In the genomic region with DNA sequence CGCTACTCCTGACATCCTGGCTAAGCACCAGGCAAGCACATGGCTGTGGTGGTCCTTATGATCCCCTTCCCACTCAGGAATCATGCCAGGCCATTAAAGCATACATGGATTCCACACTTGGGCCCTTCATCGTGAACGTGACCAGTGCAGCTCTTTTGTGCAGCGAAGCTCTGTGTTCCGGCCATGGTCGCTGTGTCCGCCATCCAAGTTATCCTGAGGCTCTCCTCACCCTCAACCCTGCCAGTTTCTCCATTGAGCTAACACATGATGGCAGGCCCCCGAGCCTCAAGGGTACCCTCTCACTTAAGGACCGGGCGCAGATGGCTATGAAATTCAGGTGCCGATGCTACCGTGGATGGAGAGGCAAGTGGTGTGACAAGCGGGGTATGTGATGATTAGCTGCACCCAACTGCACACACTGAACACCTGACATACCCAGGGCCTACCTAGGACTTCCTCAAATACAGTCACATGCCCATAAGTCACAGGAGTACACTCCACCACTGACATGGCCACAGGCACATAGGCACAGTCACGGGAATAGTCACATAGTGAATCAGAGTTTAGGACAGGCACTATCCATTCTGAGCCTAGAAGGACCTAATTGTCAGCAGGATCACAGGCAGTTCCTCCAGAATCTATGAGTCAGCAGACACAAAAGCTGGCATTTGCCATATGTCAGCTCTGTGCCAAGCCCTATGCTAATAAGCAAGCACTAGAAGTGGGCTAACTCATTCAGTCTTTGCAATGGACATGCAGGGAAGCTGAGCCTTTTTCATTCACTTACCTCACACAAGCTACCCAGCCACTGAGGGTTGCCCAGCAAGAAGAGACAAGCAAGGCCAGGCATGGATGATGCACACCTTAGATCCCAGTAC, we compare ENCODE assay signal across 9 mouse cellular contexts. TPM values are rescaled to one million over a fixed set of nuclear protein-coding genes. Genes with fewer than 3 reads are reported as not detected.
A peak's percentile ranks its signal among the peaks of the same experiment; 100 is the strongest.
DNase-seq lines count a peak whose midpoint lies in the region; ATAC-seq and TF ChIP-seq lines count a peak whose summit lies in the region.
"Had no signal": no experiment of that assay in that cellular context is flagged by ENCODE, and none has a peak within 500 bp of the region (broad histone marks: within the 10 kb centered on the region; RNA-seq: fewer than 3 reads in every experiment).

No protein-coding gene starts in this region.

- no peaks in the 10 kb centered on the region for H3K9me3 ChIP-seq in heart, embryonic 13.5 days
- no peaks in the 10 kb centered on the region for H3K9me3 ChIP-seq in hindbrain, postnatal 0 days (ENCODE audit: low read length)

- peaks cover 23% of the 10 kb centered on the region for H3K36me3 ChIP-seq in heart, embryonic 13.5 days
- peaks cover 11% of the 10 kb centered on the region; the same call in 1 of the 2 replicates for H3K36me3 ChIP-seq in hindbrain, postnatal 0 days (ENCODE audit: insufficient read depth, low read length)

- POLR2A ChIA-PET in Patski (lab: Charles Lee), result interaction anchor here (0.5 to 3.2 kb wide), 4 partner anchors 8 to 295 kb away, joined by 3 to 9 read pairs (median 4); partner anchors contain the start of genes Ifrd2 and Tusc2

- H3K4me3 ChIP-seq in heart, embryonic 13.5 days, result no peak overlapping the region
- H3K4me3 ChIP-seq in hindbrain, postnatal 0 days (ENCODE audit: low read length), result no peak overlapping the region

- no peak for DNase-seq in heart, postnatal 14 days
- DNase-seq in 3134 (ENCODE audit: extremely low read depth, insufficient read length, low spot score), result peak; percentile 62
- no peak for DNase-seq in Patski (ENCODE audit: low read depth, low spot score)
- DNase-seq in hindbrain, postnatal 0 days (ENCODE audit: low spot score), result peak; percentile 15
- no peak for DNase-seq in spleen, adult 12 weeks (ENCODE audit: low spot score)
- DNase-seq in layer of hippocampus, adult 8-10 months (ENCODE audit: low spot score in 2 of 2), result no peak
- DNase-seq in thymus, postnatal 0 days (ENCODE audit: low spot score), result no peak
- DNase-seq: kidney, postnatal 14 days had no signal

- 92% methylated on average over 14 of the region's 14 CpGs for WGBS in heart, embryonic 13.5 days
- 85% methylated on average over 14 of the region's 14 CpGs for WGBS in hindbrain, postnatal 0 days

- intact Hi-C loops in heart, postnatal 14 days (cut with DNase I), result no loop called here

- peak overlapping the region; percentile 93; the same call in 1 of the 2 replicates for H3K4me2 ChIP-seq in heart, embryonic 13.5 days
- H3K4me2 ChIP-seq in hindbrain, postnatal 0 days (ENCODE audit: low read depth, low read length), result no peak overlapping the region

- no peaks in the 10 kb centered on the region for H3K27me3 ChIP-seq in heart, embryonic 13.5 days (replicated peaks)
- no peaks in the 10 kb centered on the region for H3K27me3 ChIP-seq in Patski
- H3K27me3 ChIP-seq in hindbrain, postnatal 0 days (ENCODE audit: insufficient read depth, low read length), result no peaks in the 10 kb centered on the region

- TF ChIP-seq CTCF in Patski (IDR thresholded peaks at IDR 0.05), result no peak
- no peak for TF ChIP-seq CTCF in hindbrain, postnatal 0 days (IDR thresholded peaks at IDR 0.05; ENCODE audit: low read depth)

- peaks cover 58% of the 10 kb centered on the region for H3K4me1 ChIP-seq in heart, embryonic 13.5 days
- H3K4me1 ChIP-seq in hindbrain, postnatal 0 days (ENCODE audit: insufficient read depth, low read length), result peaks cover 9% of the 10 kb centered on the region; the same call in 1 of the 2 replicates

- no peak for ATAC-seq in heart, embryonic 13.5 days (ENCODE audit: extremely low read depth, insufficient number of reproducible peaks, low FRiP score, low TSS enrichment)
- peak; percentile 40 for ATAC-seq in Patski
- no peak for ATAC-seq in hindbrain, postnatal 0 days

- in situ Hi-C loops in Patski (cut with MboI; ENCODE audit: low pct_unique_long_range_greater_than_20kb), result no loop called here

- H3K27ac ChIP-seq in heart, embryonic 13.5 days (replicated peaks), result 0 out of 2 replicates have a peak overlapping the region, but pooled peaks have one; percentile 94
- peak overlapping the region; percentile 88 for H3K27ac ChIP-seq in hindbrain, postnatal 0 days

- 0 out of 2 replicates have a peak overlapping the region, but pooled peaks have one; percentile 14 for H3K9ac ChIP-seq in heart, embryonic 13.5 days
- no peak overlapping the region for H3K9ac ChIP-seq in hindbrain, postnatal 0 days (replicated peaks; ENCODE audit: low read length)

- CTCF ChIA-PET in Patski (lab: Charles Lee), result interaction anchor here (1.2 to 2.9 kb wide), 5 partner anchors 9 to 65 kb away, joined by 3 to 19 read pairs (median 9); partner anchors contain the start of gene Hyal2

RNA-seq across cellular contexts. Expression of gene Naa80, which starts 0.6 kb away (rescaled TPM):
- 13.9 and 14.6 TPM in 2 replicates for polyA plus RNA-seq in heart, embryonic 13.5 days (2015; fragmentation: Nextera tagmentation; extraction: Ambion mirVana)
- 10 to 100 TPM; 15.5 to 16.6 TPM for total RNA-seq in heart, postnatal 14 days (2021)
- 11.3 TPM for polyA plus RNA-seq in Patski (2021)
- total RNA-seq in hindbrain, postnatal 0 days (2014; rRNA removed), result 29.9 and 32.8 TPM in 2 replicates
- 17.8 and 19.4 TPM in 2 replicates for polyA plus RNA-seq in hindbrain, postnatal 0 days (2015; fragmentation: Nextera tagmentation; extraction: Ambion mirVana)
- total RNA-seq in layer of hippocampus, adult 8-10 months (2022), result 10 to 100 TPM; 11.8 to 18.4 (median 15.4) TPM
- 18.4 and 23.1 TPM in 2 replicates for polyA plus RNA-seq in thymus, postnatal 0 days (2015; fragmentation: Nextera tagmentation; extraction: Ambion mirVana)

RNA-seq across cellular contexts. Expression of gene Hyal3, which starts 1.4 kb away (rescaled TPM):
- 0.48 and 0.68 TPM in 2 replicates for polyA plus RNA-seq in heart, embryonic 13.5 days (2015; fragmentation: Nextera tagmentation; extraction: Ambion mirVana)
- under 1 TPM; 0.31 to 0.49 TPM for total RNA-seq in heart, postnatal 14 days (2021)
- polyA plus RNA-seq in Patski (2021), result 1.1 TPM
- total RNA-seq in hindbrain, postnatal 0 days (2014; rRNA removed), result 3.3 and 4.9 TPM in 2 replicates
- 1.7 and 1.9 TPM in 2 replicates for polyA plus RNA-seq in hindbrain, postnatal 0 days (2015; fragmentation: Nextera tagmentation; extraction: Ambion mirVana)
- total RNA-seq in layer of hippocampus, adult 8-10 months (2022), result 1 to 10 TPM; 1.7 to 2.4 (median 1.9) TPM
- polyA plus RNA-seq in thymus, postnatal 0 days (2015; fragmentation: Nextera tagmentation; extraction: Ambion mirVana), result 0.90 and 1.2 TPM in 2 replicates

RNA-seq across cellular contexts. Expression of gene Hyal1, which starts 2.5 kb away (rescaled TPM):
- polyA plus RNA-seq in heart, embryonic 13.5 days (2015; fragmentation: Nextera tagmentation; extraction: Ambion mirVana), result 6.3 and 7.5 TPM in 2 replicates
- 1 to 10 TPM; 3.9 to 5.2 TPM for total RNA-seq in heart, postnatal 14 days (2021)
- 1.2 TPM for polyA plus RNA-seq in Patski (2021)
- 3.4 and 7.7 TPM in 2 replicates for total RNA-seq in hindbrain, postnatal 0 days (2014; rRNA removed)
- polyA plus RNA-seq in hindbrain, postnatal 0 days (2015; fragmentation: Nextera tagmentation; extraction: Ambion mirVana), result 3.3 and 4.9 TPM in 2 replicates
- 1 to 10 TPM; 7.6 to 9.7 (median 8.4) TPM for total RNA-seq in layer of hippocampus, adult 8-10 months (2022)
- 6.1 and 9.0 TPM in 2 replicates for polyA plus RNA-seq in thymus, postnatal 0 days (2015; fragmentation: Nextera tagmentation; extraction: Ambion mirVana)

RNA-seq across cellular contexts. Expression of gene Ifrd2, which starts 8.2 kb away (rescaled TPM):
- polyA plus RNA-seq in heart, embryonic 13.5 days (2015; fragmentation: Nextera tagmentation; extraction: Ambion mirVana), result 35.7 and 41.3 TPM in 2 replicates
- 10 to 100 TPM; 36.7 to 47.1 TPM for total RNA-seq in heart, postnatal 14 days (2021)
- 19.1 TPM for polyA plus RNA-seq in Patski (2021)
- total RNA-seq in hindbrain, postnatal 0 days (2014; rRNA removed), result 7.6 and 10.9 TPM in 2 replicates
- polyA plus RNA-seq in hindbrain, postnatal 0 days (2015; fragmentation: Nextera tagmentation; extraction: Ambion mirVana), result 9.0 and 9.3 TPM in 2 replicates
- 10 to 100 TPM; 12.4 to 15.4 (median 14.0) TPM for total RNA-seq in layer of hippocampus, adult 8-10 months (2022)
- polyA plus RNA-seq in thymus, postnatal 0 days (2015; fragmentation: Nextera tagmentation; extraction: Ambion mirVana), result 43.6 and 48.7 TPM in 2 replicates

RNA-seq across cellular contexts. Expression of gene Hyal2, which starts 11.5 kb away (rescaled TPM):
- polyA plus RNA-seq in heart, embryonic 13.5 days (2015; fragmentation: Nextera tagmentation; extraction: Ambion mirVana), result 94.0 and 104 TPM in 2 replicates
- 10 to 100 TPM; 35.8 to 43.1 TPM for total RNA-seq in heart, postnatal 14 days (2021)
- 34.4 TPM for polyA plus RNA-seq in Patski (2021)
- total RNA-seq in hindbrain, postnatal 0 days (2014; rRNA removed), result 59.8 and 75.3 TPM in 2 replicates
- polyA plus RNA-seq in hindbrain, postnatal 0 days (2015; fragmentation: Nextera tagmentation; extraction: Ambion mirVana), result 39.8 and 40.6 TPM in 2 replicates
- total RNA-seq in layer of hippocampus, adult 8-10 months (2022), result 10 to 100 TPM; 12.9 to 16.6 (median 16.4) TPM
- 31.0 and 31.3 TPM in 2 replicates for polyA plus RNA-seq in thymus, postnatal 0 days (2015; fragmentation: Nextera tagmentation; extraction: Ambion mirVana)

Comparison
In these comparisons a context has a peak if more than half of its experiments do, and no peak if none do; other contexts are left out.
1. DNase-seq: peak in 3134 (single experiment) and hindbrain, postnatal 0 days (single experiment); none in heart, postnatal 14 days (0 of 2), Patski (single experiment), spleen, adult 12 weeks (single experiment), layer of hippocampus, adult 8-10 months (0 of 2) and thymus, postnatal 0 days (single experiment).